Mouse (Mus musculus): ENCODE results near the gene Lipc.

Gene Lipc

GRCm38 (mm10) chr9:70952126-70952525 lies at the start of gene Lipc:
Gene Lipc, minus strand, starts transcription at chr9:70952226.
- no peak for DNase-seq (ENCODE audit: low spot score)

DNA sequence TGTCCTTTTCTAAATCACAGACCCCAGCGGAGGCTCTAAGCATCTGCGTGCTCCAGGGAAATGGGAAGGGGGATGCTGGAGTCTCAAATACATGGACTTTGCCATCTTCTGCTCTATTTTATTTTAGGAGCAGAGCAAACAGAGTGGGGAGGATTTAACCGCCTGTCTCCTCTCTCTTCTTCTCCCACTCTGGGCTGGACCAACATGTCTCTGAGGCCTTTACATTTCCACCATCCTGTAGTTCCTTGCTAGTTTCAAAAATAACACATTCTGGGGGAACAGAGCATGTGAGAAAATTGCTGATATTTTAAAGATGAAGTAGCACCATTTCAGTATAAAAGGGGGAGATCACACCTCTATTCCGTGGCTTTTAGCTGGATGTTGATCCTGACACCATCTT lies 47.1 kb upstream of the Lipc start:
- DNase-seq (ENCODE audit: low spot score), result no peak

DNA sequence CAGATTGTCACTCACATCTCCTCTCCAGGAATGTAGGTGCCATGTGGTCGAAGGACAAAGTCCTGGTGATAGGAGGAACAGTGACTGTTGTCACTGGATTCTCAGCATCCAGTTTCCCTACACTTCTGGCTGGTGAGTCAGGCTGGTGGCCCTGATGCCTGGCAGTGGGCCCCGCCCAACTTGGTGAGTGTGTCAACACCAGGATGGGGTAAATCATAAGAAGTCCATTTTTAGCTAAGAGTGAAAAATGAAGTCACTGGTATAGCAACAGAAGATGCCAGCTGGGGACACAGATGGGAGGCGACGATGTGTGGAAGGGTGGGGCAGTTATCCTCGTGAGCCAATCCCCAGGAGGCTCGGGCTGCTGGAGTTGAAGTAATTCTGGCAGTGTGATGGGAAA lies 46.7 kb upstream of the Lipc start:
- no peak for DNase-seq (ENCODE audit: low spot score)

- DNase-seq (ENCODE audit: low spot score), result peak; percentile 20
Measured at GRCm38 (mm10) chr9:70993326-70993725, 41.3 kb upstream of the Lipc start.

DNA sequence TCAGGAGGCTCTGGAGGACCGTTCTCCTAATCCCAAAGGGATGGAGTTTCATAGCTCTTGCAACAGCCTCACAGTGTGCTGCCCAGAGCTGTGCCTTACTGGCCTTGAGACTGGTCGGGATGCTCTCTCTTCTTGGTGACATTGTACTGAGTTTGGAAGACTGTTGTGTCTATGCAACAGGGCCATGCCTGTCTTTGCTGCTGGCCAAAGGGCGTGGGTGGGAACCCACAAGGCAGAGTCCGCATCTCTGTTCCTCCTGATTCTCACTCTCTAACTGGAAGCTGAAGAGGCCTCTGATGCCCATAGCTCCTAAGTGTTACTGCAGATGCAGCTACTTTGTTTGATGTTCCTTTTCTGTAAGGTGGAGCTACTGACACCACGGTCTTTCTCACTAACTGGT lies 39.4 kb upstream of the Lipc start:
- no peak for DNase-seq (ENCODE audit: low spot score)

GRCm38 (mm10) chr9:70987210-70987609 lies 35.2 kb upstream of the Lipc start:
- no peak for DNase-seq (ENCODE audit: low spot score)

GRCm38 (mm10) chr9:70982991-70983480 lies 31.0 kb upstream of the Lipc start:
- DNase-seq (ENCODE audit: low spot score), result no peak

- no peak for DNase-seq (ENCODE audit: low spot score)
Measured at GRCm38 (mm10) chr9:70981721-70982120, 29.7 kb upstream of the Lipc start.

DNA sequence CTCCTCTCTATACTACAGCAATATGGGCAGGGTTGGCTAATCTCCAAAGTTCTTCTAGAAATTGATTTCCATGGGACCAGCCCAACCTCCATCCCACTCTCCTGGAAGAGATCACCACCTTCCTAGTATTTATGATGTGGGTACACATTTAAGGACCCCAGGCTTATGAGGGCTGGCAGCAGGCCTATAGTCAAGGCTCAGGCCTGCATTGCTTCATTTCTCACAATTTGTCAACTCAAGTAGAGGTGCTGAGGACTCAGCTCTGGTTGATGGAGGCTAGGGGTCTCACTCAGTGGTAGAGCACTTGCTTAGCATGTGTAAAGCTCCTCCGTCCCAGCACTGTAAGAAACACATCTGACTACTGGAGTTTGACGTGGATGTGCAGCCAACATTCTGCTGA lies 27.6 kb upstream of the Lipc start:
- DNase-seq (ENCODE audit: low spot score), result no peak

DNA sequence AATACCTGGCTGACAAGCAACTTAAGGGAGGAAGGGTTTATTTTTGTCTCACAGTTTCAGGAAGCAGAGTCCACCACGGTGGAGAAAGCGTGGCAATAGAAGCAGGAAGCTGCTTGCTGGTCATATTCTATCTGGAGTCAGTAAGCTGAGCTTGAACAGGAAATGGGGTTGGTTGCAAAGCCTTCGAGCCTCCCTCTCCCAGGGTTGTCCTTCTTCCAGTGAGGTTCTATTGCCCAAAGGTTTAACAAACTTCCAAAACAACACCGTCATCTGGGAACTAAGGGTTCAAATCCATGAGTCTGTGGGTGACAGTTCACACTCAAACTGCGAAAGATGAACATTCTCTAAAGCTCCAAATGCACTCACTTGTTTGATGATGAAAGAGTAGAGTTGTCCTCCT lies 27.1 kb upstream of the Lipc start:
- no peak for DNase-seq (ENCODE audit: low spot score)

DNA sequence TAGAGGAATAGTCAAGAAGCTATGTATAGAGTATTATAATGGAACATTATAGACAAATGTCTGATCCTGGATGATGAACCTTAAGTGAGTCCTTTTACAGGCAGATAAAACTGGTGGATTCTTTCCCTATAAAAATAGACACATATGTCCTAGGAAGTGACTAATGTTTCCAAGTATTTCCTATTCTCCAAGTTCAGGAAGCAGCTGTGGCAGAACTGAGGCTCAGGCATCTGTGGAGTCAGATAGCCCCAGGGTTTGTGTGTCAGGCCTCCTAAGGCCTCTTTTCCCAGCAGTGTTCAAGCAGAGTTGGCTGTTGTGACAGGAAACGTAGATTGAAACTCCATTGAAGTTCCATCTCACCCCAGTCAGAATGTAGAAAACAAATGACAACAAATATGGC lies 25.4 kb upstream of the Lipc start:
- no peak for DNase-seq (ENCODE audit: low spot score)

DNA sequence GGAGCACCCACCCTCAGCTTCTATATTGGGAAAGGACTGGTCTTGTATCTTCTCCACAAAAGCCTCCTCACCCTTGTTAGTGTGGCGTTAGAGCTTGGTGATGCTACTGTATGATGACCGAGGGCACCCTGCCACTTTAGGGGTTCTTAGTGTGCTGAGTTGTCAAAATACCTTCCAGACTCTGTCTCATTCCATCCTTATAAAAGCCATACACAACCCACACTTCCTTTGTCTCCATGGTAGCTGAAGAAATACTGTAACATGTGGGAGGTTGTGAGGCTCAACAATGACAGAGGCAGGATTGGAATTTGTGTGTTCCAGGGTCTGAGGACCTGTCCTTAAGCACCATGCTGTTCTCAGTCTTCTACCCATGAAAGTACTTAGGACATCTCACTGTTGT lies 23.9 kb upstream of the Lipc start:
- DNase-seq (ENCODE audit: low spot score), result no peak

GRCm38 (mm10) chr9:70973286-70973685 lies 21.3 kb upstream of the Lipc start:
- DNase-seq (ENCODE audit: low spot score), result no peak

DNA sequence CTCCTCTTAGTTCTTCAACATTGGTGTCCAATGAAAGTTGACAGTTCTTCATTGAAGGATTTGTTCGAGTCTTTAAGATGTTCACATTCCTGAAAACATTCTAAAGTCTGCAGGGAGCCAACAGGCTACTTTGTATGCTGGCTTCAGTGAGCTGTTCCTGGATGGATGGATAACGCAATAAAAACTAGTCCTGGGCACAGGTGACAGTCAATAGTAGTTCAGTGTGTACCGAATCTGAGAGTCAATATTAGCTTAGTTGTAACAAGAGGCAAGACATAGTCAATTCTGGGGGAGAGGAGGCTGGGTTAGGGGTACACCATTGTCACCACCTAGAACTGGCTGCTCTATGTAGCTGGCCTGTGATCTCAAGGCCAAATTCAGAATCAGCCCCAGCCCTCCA lies 17.2 kb upstream of the Lipc start:
- no peak for DNase-seq (ENCODE audit: low spot score)

DNA sequence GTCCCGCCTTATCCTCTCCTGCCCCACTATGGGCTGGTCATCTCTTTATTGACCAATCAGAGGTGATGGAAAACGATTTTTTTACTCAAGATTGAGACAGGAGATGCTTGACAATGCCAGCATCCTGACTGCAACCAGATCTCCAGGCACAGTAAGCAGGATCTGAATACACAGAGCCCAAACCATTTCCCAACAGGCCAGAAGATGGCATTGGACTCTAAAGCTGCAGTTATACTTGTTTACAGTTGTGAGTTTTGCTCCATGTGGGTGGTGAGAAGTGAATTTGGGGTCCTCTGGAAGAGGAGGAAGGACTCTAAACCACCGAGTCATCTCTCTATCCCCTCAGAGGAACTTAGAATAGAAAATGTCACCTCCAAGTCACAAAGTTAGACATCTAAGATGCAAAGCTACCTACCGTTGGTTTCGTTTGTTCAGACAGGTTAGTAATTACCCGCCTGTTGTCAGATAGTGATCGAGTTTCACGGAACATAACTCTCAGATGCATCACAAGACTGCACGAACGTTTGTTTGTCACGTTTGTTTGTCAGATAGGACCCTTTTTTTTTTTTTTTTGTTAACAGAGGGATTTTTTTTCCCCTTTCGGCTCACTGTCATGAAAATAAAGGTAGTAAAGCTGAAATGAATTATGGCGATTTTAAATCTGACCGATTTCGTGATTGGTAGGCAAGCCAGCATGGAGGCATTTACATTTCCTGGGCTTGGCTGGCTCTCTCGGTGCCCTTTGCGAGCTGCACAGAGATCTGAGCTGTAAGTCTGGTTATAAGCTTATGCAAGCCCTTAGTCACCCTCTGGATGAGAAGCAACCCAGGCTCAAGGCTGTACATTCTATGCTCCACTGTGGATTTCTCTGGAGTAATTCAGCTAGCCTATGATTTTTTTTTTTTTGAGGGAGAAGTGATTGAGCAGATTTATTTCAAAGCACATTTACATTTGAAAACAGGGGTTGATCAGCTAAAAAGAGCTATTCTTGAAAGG lies 14.3 kb upstream of the Lipc start:
- DNase-seq (ENCODE audit: low spot score), result no peak

- DNase-seq (ENCODE audit: low spot score), result no peak
Measured at GRCm38 (mm10) chr9:70965422-70965821, 13.4 kb upstream of the Lipc start.

GRCm38 (mm10) chr9:70965011-70965410 lies 13.0 kb upstream of the Lipc start:
- no peak for DNase-seq (ENCODE audit: low spot score)

DNA sequence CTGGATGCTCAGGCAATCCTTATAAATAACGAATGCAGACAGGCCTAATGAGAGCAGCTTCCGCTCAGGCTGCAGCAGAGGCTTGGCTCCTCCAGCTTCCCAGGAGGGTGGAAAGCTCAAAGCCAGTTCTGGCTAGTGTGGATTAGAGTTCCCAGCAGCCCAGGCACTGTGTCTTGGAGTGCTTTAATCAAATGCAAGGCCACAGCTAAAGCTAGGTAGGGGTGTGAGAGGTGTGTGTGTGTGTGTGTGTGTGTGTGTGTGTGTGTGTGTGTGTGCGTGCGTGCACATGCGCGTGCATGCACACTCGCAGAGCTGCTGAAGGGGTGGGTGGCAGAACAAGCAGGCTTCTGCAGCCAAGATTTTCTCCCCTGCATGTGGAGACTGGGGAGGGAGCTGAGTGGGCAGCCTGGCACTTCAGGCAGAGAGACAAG lies 11.4 kb upstream of the Lipc start:
- DNase-seq (ENCODE audit: low spot score), result no peak

GRCm38 (mm10) chr9:70962781-70963455 lies 10.9 kb upstream of the Lipc start:
- no peak for DNase-seq (ENCODE audit: low spot score)

GRCm38 (mm10) chr9:70960301-70960700 lies 8.3 kb upstream of the Lipc start:
- DNase-seq (ENCODE audit: low spot score), result no peak

GRCm38 (mm10) chr9:70959866-70960265 lies 7.8 kb upstream of the Lipc start:
- DNase-seq (ENCODE audit: low spot score), result no peak

- DNase-seq (ENCODE audit: low spot score), result no peak
Measured at GRCm38 (mm10) chr9:70959447-70959846, 7.4 kb upstream of the Lipc start.

DNA sequence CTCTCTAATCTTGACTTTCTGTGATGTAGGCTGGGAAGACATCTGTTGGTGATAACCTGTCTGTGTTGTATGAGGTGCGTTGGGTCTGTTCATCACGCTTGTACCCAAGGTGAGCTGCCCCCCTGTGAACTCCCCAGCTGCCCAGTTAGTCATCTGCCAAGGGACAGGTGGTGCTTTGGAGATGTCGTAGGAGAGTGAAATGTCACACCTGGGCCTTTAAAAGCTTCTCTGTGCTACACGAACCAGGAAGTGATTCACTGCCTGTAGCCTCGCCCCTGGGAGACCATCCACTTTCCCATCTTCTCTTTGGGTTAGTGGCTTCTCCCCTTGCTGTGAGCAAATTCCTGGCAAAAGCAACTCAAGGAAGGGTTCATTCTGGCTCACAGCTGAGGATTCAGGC lies 6.4 kb upstream of the Lipc start:
- DNase-seq (ENCODE audit: low spot score), result no peak

All from urinary bladder, postnatal 14 days (tissue).